Mouse (Mus musculus) T-helper 2 cell (primary cell): ENCODE data around the gene Aldh3b3.
"Not testable (repeated sequence)": the region's sequence is repeated elsewhere in the genome, so short reads cannot be mapped to it uniquely, and the experiment has no call there.

Experiments used
- in situ Hi-C: fragments of 300-600 bp; cut with MboI, MseI; formaldehyde crosslinking; loops from one replicate; pipeline ENCODE4 v1.15.1; 2025; ENCODE audit warnings: high pct_unique_total_duplicates

Aldh3b3 gene

GRCm38 (mm10) chr19:3935896-3936850 lies 22.3 kb upstream of the Aldh3b3 start:
- in situ Hi-C loops = no loop called here

GRCm38 (mm10) chr19:3942315-3942714 lies 16.1 kb upstream of the Aldh3b3 start:
- in situ Hi-C loops = no loop called here

GRCm38 (mm10) chr19:3942986-3943735 lies 15.3 kb upstream of the Aldh3b3 start:
- in situ Hi-C loops = no loop called here

- in situ Hi-C loops = no loop called here
Measured at GRCm38 (mm10) chr19:3945872-3946564, 12.4 kb upstream of the Aldh3b3 start.

DNA sequence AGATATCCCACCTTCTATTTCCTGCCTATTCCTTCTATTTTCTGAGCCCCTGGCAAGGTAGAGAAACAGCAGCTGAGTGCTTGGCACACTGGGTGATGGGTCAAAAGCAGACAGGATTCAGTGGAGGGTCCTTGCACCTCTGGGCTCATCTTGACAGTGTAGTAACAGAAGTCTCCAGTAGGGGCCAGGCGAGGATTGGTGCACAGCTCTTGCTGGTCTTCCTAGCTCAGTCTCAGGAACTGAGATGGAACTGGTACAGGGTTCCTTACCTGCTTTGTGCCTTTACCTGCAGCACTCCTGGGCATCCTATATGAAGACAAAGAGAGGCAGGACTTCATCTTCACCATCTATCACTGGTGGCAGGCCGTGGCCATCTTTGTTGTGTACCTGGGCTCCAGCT lies 11.7 kb upstream of the Aldh3b3 start:
- in situ Hi-C loops = no loop called here

- in situ Hi-C loops = no loop called here
Measured at GRCm38 (mm10) chr19:3947813-3948212, 10.6 kb upstream of the Aldh3b3 start.

DNA sequence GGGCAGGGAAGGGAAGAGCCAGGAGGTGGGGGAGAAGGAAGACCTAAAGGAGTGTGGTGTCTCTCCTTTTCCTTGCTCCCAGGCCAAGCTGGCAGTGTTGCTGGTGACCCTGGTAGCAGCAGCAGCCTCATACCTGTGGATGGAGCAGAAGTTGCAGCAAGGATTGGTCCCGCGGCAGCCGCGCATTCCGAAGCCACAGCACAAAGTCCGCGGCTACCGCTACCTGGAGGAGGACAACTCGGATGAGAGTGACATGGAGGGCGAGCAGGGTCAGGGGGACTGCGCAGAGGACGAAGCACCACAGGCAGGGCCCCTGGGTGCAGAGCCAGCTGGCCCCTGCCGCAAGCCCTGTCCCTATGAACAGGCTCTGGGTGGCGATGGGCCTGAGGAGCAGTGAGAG lies 9.9 kb upstream of the Aldh3b3 start:
- in situ Hi-C loops = no loop called here

DNA sequence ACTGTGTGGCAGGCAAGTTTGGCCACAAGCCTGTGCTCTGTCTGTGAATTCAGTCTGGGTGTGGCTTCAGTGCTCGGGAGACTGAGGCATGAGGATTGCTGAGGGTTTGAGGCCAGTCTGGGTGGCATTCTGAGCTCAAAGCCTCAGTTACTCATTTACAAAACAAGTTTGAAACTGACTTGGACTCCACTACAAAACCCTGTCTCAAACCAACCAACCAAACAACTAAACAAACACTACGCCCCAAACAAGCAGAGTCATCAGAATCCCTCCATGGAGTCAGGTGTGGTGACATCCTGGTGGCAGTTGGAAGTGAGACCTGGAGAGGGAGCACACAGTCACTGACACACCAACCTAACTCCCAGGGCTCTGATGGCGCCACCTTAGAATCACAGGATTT lies 8.1 kb upstream of the Aldh3b3 start:
- in situ Hi-C loops = no loop called here

- in situ Hi-C loops = no loop called here
Measured at GRCm38 (mm10) chr19:3951461-3951860, 7.0 kb upstream of the Aldh3b3 start.

DNA sequence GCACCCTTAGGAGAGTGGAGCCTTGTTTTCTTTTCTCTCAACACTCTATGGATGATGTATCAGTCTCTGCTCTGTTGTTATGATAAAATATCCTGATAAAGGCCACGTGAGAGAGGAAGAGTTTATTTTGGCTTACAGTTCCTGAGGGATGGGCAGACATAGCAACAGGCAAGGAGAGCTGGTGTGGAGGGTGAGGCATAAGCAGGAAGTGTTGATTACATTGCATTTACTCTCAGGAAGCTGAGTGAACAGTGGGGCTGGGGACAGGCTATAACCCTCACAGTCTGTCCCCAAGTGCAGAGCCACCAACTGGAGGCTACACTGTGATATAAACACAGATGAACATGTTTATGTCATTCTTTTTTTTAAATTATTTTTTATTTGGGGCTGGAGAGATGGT lies 6.3 kb upstream of the Aldh3b3 start:
- in situ Hi-C loops = no loop called here

GRCm38 (mm10) chr19:3955033-3955432 lies 3.4 kb upstream of the Aldh3b3 start:
- in situ Hi-C loops = no loop called here

DNA sequence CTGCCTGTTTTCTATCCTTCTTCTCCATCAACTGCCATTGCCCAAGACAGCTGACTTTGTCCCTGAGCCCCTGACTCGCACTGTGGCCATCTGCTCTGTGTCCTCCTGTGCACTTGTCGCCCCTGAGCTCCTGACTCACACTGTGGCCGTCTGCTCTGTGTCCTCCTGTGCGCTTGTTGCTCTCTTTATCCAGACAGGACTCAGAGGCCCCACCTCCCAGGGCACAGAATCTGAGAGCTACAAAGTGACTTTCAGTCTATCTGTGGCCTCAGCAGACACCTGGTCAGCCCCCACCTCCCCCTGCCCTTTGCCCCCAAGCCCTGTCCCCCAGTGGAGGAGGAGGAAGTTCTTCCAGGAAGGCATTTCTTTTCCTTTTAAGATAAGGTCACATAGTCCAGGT lies 2.6 kb upstream of the Aldh3b3 start:
- in situ Hi-C loops = no loop called here

- in situ Hi-C loops = not testable (repeated sequence)
Measured at GRCm38 (mm10) chr19:3957296-3958036, 979 bp upstream of the Aldh3b3 start.

- in situ Hi-C loops = no loop called here
Measured at GRCm38 (mm10) chr19:3959030-3959429, 585 bp downstream of the Aldh3b3 start.

- in situ Hi-C loops = no loop called here
Measured at GRCm38 (mm10) chr19:3960211-3960610, 1.8 kb downstream of the Aldh3b3 start.

DNA sequence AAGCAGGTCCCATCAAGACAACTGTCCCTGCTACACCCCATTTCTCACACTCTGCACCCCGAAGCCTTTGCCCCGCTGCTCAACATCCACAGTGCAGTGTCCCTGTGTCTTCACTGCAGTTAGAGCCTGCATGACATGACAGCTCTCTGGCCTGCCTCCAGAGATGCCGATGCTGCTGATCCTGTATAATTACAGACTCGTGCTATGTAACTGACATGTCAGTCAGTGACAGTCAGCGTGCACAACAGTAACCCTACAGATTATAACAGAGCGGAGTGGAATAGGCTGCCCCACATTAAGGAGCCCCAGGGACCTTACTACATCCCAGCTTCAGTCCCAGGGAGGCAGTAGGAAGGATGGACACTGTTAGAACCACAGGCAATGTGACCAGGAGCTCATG lies 3.4 kb downstream of the Aldh3b3 start:
- in situ Hi-C loops = not testable (repeated sequence)

- in situ Hi-C loops = no loop called here
Measured at GRCm38 (mm10) chr19:3962469-3962868, 4.0 kb downstream of the Aldh3b3 start.

DNA sequence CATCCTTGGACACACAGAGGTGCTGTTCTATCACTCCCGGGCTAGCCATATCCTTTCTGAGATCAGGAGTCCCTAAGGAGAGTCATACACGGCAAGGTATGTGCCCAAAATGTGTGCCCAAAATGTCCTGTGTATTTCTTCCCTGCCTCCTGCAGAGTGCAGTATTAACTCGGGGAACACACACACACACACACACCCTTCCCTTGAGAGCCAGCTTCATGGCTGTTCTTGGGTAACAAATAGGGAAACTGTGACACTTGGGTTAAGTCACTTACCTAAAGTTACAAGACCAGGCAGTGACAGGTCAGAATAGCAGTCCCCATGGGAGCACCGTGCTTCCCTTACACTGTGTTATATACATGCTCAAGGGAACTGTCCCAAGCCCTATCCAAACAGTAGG lies 5.6 kb downstream of the Aldh3b3 start:
- in situ Hi-C loops = no loop called here

DNA sequence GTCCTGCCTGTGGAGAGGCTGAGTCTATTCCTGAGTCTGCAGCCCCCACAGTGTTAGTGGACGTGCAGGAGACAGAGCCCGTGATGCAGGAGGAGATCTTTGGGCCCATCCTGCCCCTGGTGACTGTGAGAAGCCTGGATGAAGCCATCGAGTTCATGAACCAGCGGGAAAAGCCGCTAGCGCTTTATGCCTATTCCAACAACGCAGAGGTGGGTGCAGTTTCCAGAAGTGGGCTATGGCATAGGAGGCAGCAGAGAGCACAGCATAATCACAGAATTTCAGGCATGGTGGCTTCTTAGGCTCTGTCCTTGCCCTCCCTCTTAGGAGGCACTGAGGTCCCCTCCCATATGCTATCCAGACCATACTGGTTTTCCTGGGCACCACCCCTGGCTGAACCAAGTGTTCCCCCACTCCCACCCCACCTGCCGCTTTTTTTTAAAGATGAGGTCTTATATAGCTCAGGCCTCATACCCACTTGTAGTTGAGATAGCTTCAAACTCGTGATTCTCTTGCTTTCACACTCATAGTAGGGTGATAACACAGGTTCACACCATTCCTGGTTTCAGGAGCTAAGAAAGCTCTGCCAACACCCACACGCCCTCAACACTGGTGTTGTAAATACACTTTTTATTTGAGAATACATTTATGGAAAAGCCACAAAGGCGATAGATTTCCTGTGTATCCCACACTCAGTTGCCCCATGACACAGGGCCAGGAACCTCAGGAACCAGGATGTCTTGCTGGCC lies 8.1 kb downstream of the Aldh3b3 start:
- in situ Hi-C loops = no loop called here

GRCm38 (mm10) chr19:3967258-3967657 lies 8.8 kb downstream of the Aldh3b3 start:
- in situ Hi-C loops = no loop called here

DNA sequence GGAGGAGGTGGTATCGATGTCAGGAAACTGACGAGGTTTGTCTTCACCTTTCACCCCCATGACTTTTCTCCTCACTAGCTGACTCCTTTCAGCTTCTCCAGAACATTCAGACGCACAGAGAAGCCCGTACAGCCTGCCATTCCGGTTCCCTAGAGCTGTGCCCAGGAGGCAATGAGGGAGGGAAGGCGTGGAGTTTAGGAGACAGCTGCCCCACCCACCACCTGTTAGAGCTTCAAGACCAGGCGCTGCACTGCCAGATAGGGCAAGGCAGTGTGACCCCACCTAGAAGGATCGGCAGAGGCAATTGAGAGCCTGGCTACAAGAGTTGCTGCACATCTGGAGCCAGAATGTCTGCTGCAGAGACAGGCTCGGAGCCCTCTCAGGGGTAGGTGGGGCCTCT lies 13.8 kb downstream of the Aldh3b3 start, which contains the start of gene Aldh3b2:
Aldh3b2 (plus strand) TSS at position 100 of the 400 bp plus-strand sequence.
- in situ Hi-C loops = loop anchor here (5.0 kb wide), 1 partner anchor 345 kb away; no protein-coding TSS in a partner anchor
